Mouse (Mus musculus): Measurements from ENCODE around the gene Gprc5a. TPM values are rescaled to one million over a fixed set of nuclear protein-coding genes. Genes with fewer than 3 reads are reported as not detected.
A peak's percentile ranks its signal among the peaks of the same experiment; 100 is the strongest.

The Gprc5a gene
- polyA plus RNA-seq, 1 experiment from 2014 or later = 0.53 TPM

- no peak overlapping the region for H3K4me3 ChIP-seq
- H3K9ac ChIP-seq = no peak overlapping the region
- WGBS = 44% methylated on average over 12 of the region's 12 CpGs
- no peaks in the 10 kb centered on the region for H3K27me3 ChIP-seq
- H3K27ac ChIP-seq = no peak overlapping the region
- no peak for ATAC-seq
- no peaks in the 10 kb centered on the region for H3K36me3 ChIP-seq (ENCODE audit: poor library complexity, severe bottlenecking)
- no peak overlapping the region for H3K4me2 ChIP-seq
- H3K9me3 ChIP-seq (replicated peaks) = no peaks in the 10 kb centered on the region
- no peaks in the 10 kb centered on the region for H3K4me1 ChIP-seq
Measured at GRCm38 (mm10) chr6:135078420-135078819, 13.0 kb downstream of the Gprc5a start.

DNA sequence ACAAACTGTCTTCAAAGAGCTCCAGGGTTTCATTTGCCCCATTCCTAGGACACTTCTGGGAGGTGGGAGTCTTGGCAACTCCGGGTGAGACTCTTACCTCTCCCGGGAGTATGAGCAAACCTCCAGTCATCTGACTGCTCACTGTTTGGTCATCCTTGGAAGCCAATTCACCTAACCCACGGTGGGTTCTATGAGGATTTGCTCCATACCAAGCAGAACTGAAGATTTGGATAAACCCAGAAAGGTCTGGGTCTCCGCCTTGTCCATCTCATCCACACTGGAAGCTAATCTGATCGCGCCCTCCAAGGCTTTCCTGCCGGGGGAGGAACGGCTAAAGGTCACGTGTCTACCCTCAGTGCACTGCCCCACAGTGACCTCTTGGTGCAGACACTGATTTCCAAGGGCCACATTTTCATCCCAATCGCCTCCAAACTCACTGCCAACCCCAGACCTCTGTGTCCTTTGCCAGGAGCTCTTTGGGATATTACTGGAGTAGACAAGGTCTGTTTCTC, 18.6 kb downstream of the Gprc5a start:
- H3K27me3 ChIP-seq = no peaks in the 10 kb centered on the region
- no peak overlapping the region for H3K9ac ChIP-seq
- ATAC-seq = no peak
- H3K27ac ChIP-seq = no peak overlapping the region
- H3K36me3 ChIP-seq (ENCODE audit: poor library complexity, severe bottlenecking) = no peaks in the 10 kb centered on the region
- WGBS = 78% methylated on average over 10 of the region's 10 CpGs
- H3K4me1 ChIP-seq = peaks cover 5% of the 10 kb centered on the region
- H3K4me2 ChIP-seq = no peak overlapping the region
- no peak overlapping the region for H3K4me3 ChIP-seq
- H3K9me3 ChIP-seq (replicated peaks) = no peaks in the 10 kb centered on the region

DNA sequence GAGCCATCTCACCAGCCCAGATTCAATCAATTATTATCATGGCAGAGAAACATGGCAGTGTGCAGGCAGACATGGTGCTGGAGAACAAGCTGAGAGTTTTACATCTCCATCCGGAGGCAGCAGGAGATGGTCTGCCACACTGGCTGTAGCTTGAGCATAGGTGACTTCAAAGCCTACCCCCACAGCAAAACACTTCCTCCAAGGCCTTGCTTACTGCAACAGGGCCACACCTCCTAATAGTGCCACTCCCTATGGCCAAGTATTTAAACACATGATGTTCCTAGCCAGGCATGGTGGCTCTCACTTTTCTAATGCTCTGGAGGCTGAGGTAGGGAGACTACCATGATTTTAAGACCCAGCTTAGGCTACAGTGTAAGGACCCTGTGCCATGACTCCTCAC, 20.3 kb downstream of the Gprc5a start:
- Histone ChIP-seq H3K9ac (no peak overlapping the region), H3K4me3 (no peak overlapping the region), H3K4me2 (no peak overlapping the region), H3K4me1 (peaks cover 5% of the 10 kb centered on the region), H3K9me3 (replicated peaks) (no peaks in the 10 kb centered on the region), H3K36me3 (ENCODE audit: poor library complexity, severe bottlenecking) (no peaks in the 10 kb centered on the region), H3K27me3 (no peaks in the 10 kb centered on the region), H3K27ac (no peak overlapping the region)
- no peak for ATAC-seq
- WGBS = 95% methylated on average over 1 of the region's 1 CpGs

- H3K9ac ChIP-seq = 0 out of 2 replicates have a peak overlapping the region, but pooled peaks have one; percentile 34
- H3K27ac ChIP-seq = no peak overlapping the region
- no peaks in the 10 kb centered on the region for H3K27me3 ChIP-seq
- H3K4me2 ChIP-seq = peak overlapping the region; percentile 41
- peaks cover 7% of the 10 kb centered on the region for H3K4me1 ChIP-seq
- peak; percentile 91 for ATAC-seq
- no peaks in the 10 kb centered on the region for H3K9me3 ChIP-seq (replicated peaks)
- 21% methylated on average over 19 of the region's 19 CpGs for WGBS
- H3K36me3 ChIP-seq (ENCODE audit: poor library complexity, severe bottlenecking) = no peaks in the 10 kb centered on the region
- H3K4me3 ChIP-seq = no peak overlapping the region
Measured at GRCm38 (mm10) chr6:135087721-135088451, 22.4 kb downstream of the Gprc5a start.

DNA sequence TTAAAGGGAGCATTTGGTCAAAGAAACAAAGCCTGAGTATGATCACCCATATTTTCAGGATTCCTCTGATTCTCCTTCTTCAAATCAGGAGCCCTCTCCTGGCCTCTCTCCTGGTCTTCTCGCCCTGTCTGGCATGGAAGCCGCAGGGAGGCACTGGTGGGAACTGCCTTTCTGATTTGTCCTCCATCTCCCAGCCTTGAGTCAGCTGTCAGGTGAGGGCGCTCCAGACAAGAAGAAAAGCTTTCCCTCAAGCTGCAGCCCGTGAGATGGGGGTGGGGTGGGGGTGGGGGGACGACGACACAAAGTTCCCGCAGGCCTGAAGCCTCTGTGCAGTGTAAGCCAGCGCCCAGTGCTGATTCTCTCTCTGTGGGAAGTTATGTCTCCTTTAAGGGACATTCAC, 24.3 kb downstream of the Gprc5a start:
- H3K9me3 ChIP-seq (replicated peaks) = no peaks in the 10 kb centered on the region
- no peaks in the 10 kb centered on the region for H3K36me3 ChIP-seq (ENCODE audit: poor library complexity, severe bottlenecking)
- ATAC-seq = no peak
- H3K27me3 ChIP-seq = no peaks in the 10 kb centered on the region
- peaks cover 14% of the 10 kb centered on the region for H3K4me1 ChIP-seq
- no peak overlapping the region for H3K27ac ChIP-seq
- H3K4me3 ChIP-seq = no peak overlapping the region
- WGBS = 19% methylated on average over 8 of the region's 8 CpGs
- no peak overlapping the region for H3K4me2 ChIP-seq
- no peak overlapping the region for H3K9ac ChIP-seq

DNA sequence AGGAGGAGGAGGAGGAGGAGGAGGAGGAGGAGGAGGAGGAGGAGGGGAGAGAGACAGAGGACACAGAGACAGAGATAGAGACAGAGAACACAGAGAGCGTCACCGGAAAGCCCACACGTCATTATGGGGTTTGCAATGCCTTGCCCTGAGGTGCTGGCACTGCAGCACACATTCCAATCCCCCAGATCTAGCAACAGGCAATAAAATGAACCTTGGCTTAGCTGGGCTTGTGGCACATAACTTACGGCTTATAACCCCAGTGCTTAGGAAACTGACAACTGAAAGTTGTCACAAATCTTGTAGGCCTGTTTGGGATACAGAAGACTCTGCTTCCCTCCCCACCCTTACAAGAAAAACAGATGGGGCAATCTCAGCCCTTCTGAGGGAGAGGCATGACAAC, 25.2 kb downstream of the Gprc5a start:
- WGBS = 79% methylated on average over 4 of the region's 4 CpGs
- Histone ChIP-seq H3K27me3 (no peaks in the 10 kb centered on the region), H3K9me3 (replicated peaks) (no peaks in the 10 kb centered on the region), H3K9ac (no peak overlapping the region), H3K27ac (no peak overlapping the region), H3K4me3 (no peak overlapping the region), H3K4me2 (no peak overlapping the region), H3K36me3 (ENCODE audit: poor library complexity, severe bottlenecking) (no peaks in the 10 kb centered on the region), H3K4me1 (peaks cover 14% of the 10 kb centered on the region)
- no peak for ATAC-seq

DNA sequence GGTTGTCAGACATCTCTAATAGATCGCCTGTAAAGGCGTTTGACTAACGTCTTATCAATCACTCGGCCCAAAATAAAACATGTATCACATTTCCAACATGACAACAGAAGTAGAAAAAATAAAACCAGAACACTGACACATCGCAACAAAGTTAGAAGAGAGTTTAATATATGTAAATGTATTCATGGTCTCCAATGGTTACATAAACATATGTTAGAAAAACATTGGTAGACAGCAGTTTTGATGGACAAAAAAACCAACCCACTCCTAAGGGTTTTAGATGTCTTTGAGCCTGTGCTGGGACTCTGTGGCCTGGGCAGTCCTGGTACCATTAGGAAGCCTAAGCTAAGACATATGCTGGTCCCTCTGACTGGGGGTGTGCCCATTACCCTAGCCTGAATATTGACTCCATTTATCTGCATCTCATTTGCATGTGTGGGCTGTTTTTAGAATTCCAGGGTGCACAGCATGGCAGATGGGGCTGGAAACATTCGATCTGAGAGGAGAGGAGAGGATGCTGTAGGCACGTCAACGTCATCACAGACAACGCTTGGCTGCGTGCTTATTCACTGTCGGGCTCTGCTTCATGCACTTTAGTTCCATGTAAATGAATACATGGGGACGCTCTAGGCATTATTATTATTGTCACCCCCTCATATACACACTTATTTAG, 27.5 kb downstream of the Gprc5a start:
- Histone ChIP-seq H3K9me3 (replicated peaks) (no peaks in the 10 kb centered on the region), H3K9ac (no peak overlapping the region), H3K27ac (peak overlapping the region; percentile 33), H3K36me3 (ENCODE audit: poor library complexity, severe bottlenecking) (no peaks in the 10 kb centered on the region), H3K4me1 (peaks cover 12% of the 10 kb centered on the region), H3K4me2 (no peak overlapping the region), H3K4me3 (no peak overlapping the region), H3K27me3 (no peaks in the 10 kb centered on the region)
- 84% methylated on average over 12 of the region's 12 CpGs for WGBS
- peak; percentile 82 for ATAC-seq

GRCm38 (mm10) chr6:135100787-135101472, 35.5 kb downstream of the Gprc5a start:
- H3K9ac ChIP-seq = no peak overlapping the region
- no peaks in the 10 kb centered on the region for H3K27me3 ChIP-seq
- H3K27ac ChIP-seq = no peak overlapping the region
- no peak for ATAC-seq
- no peaks in the 10 kb centered on the region for H3K4me1 ChIP-seq
- H3K9me3 ChIP-seq (replicated peaks) = no peaks in the 10 kb centered on the region
- no peaks in the 10 kb centered on the region for H3K36me3 ChIP-seq (ENCODE audit: poor library complexity, severe bottlenecking)
- no peak overlapping the region for H3K4me2 ChIP-seq
- 75% methylated on average over 15 of the region's 15 CpGs for WGBS
- no peak overlapping the region for H3K4me3 ChIP-seq

- no peak overlapping the region for H3K4me2 ChIP-seq
- no peaks in the 10 kb centered on the region for H3K9me3 ChIP-seq (replicated peaks)
- no peaks in the 10 kb centered on the region for H3K27me3 ChIP-seq
- no peak for ATAC-seq
- H3K4me1 ChIP-seq = no peaks in the 10 kb centered on the region
- H3K36me3 ChIP-seq (ENCODE audit: poor library complexity, severe bottlenecking) = no peaks in the 10 kb centered on the region
- WGBS = 85% methylated on average over 5 of the region's 5 CpGs
- no peak overlapping the region for H3K9ac ChIP-seq
- no peak overlapping the region for H3K27ac ChIP-seq
- no peak overlapping the region for H3K4me3 ChIP-seq
Measured at GRCm38 (mm10) chr6:135102736-135103303, 37.4 kb downstream of the Gprc5a start.

DNA sequence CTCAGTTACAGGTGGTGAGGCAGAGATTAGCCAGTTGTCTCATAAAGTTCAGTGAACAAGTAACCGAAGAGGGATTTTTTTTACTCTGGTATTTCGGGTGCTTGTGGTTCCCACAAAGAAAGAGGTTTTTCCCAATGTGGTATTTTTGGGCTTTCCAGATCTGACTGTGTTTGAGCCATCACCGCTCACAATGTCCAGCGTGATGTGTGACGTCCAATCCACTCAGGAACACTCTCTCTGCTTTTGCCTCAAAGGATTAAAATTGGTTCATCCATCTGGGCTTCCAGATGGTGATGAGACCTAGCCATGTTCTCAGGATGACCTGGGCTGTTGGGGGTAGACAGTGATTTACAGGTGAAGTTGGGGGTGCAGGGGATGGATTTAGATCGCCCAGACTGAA, 41.6 kb downstream of the Gprc5a start:
- Histone ChIP-seq H3K4me2 (no peak overlapping the region), H3K4me1 (no peaks in the 10 kb centered on the region), H3K9me3 (replicated peaks) (no peaks in the 10 kb centered on the region), H3K9ac (no peak overlapping the region), H3K27me3 (no peaks in the 10 kb centered on the region), H3K36me3 (ENCODE audit: poor library complexity, severe bottlenecking) (no peaks in the 10 kb centered on the region), H3K4me3 (no peak overlapping the region), H3K27ac (no peak overlapping the region)
- WGBS = 93% methylated on average over 6 of the region's 6 CpGs
- no peak for ATAC-seq

- Histone ChIP-seq H3K4me3 (no peak overlapping the region), H3K9me3 (replicated peaks) (no peaks in the 10 kb centered on the region), H3K4me1 (peaks cover 14% of the 10 kb centered on the region), H3K27ac (no peak overlapping the region), H3K4me2 (no peak overlapping the region), H3K27me3 (no peaks in the 10 kb centered on the region), H3K36me3 (ENCODE audit: poor library complexity, severe bottlenecking) (no peaks in the 10 kb centered on the region), H3K9ac (no peak overlapping the region)
- 15% methylated on average over 7 of the region's 7 CpGs for WGBS
- ATAC-seq = no peak
Measured at GRCm38 (mm10) chr6:135112411-135113113, 47.1 kb downstream of the Gprc5a start.

All from forebrain, embryonic 13.5 days (tissue).